Mouse (Mus musculus) hindbrain, embryonic 14.5 days (tissue): ENCODE data around the gene Pgp. TPM values are rescaled to one million over a fixed set of nuclear protein-coding genes. Genes with fewer than 3 reads are reported as not detected.
"Not testable (repeated sequence)": the region's sequence is repeated elsewhere in the genome, so short reads cannot be mapped to it uniquely, and the experiment has no call there.

Experiments used
- ATAC-seq: fragments of 200-750 bp; cut with Nextera tagmentation; 2 replicates; pipeline ENCODE4 v1.8.0; 2017; ENCODE audit warnings: moderate number of reproducible peaks, mild to moderate bottlenecking, moderate TSS enrichment, moderate library complexity; ENCODE audit not compliant: low FRiP score
- DNase-seq: peaks from one replicate; pipeline ENCODE4 v3.0.0-alpha.2; 2015; ENCODE audit warnings: low spot score
- H3K27ac ChIP-seq: fragments of 300-500 bp; sonication (generic); 2 replicates; pipeline ENCODE4 v1.5.1; 2014; ENCODE audit warnings: mild to moderate bottlenecking, moderate library complexity
- H3K27me3 ChIP-seq: fragments of 300-500 bp; sonication (generic); 2 replicates; pipeline ENCODE4 v1.6.1; 2014; ENCODE audit warnings: mild to moderate bottlenecking, low read length, mixed read lengths; ENCODE audit not compliant: control insufficient read depth, insufficient read depth
- H3K36me3 ChIP-seq: fragments of 300-500 bp; sonication (generic); replicated peaks from 2 replicates; pipeline ENCODE4 v1.6.1; 2014; ENCODE audit not compliant: control insufficient read depth, insufficient read depth
- H3K4me1 ChIP-seq: fragments of 300-500 bp; sonication (generic); replicated peaks from 2 replicates; pipeline ENCODE4 v1.6.1; 2014; ENCODE audit warnings: antibody characterized with exemption, low read length, mixed read lengths; ENCODE audit not compliant: control insufficient read depth, insufficient read depth
- H3K4me2 ChIP-seq: fragments of 300-500 bp; sonication (generic); replicated peaks from 2 replicates; pipeline ENCODE4 v1.6.1; 2014; ENCODE audit warnings: mild to moderate bottlenecking, moderate library complexity
- H3K4me3 ChIP-seq: fragments of 300-500 bp; sonication (generic); replicated peaks from 2 replicates; pipeline ENCODE4 v1.5.1; 2014; ENCODE audit warnings: mild to moderate bottlenecking, low read length
- H3K9ac ChIP-seq: fragments of 300-500 bp; sonication (generic); 2 replicates; pipeline ENCODE4 v1.6.1; 2014
- H3K9me3 ChIP-seq: fragments of 300-500 bp; sonication (generic); 2 replicates; pipeline ENCODE4 v1.6.1; 2016; ENCODE audit warnings: low read length; ENCODE audit not compliant: control insufficient read depth
- WGBS: fragments of 180-500 bp; shearing (Covaris S2); extraction: QIAGEN DNeasy Blood & Tissue Kit; methylation state at CpG from one replicate; pipeline ENCODE4 v1.1.7; 2014; 5-methylcytosine and 5-hydroxymethylcytosine counted together
- polyA plus RNA-seq: library from polyadenylated mRNA; unstranded; fragments of >200 nt; fragmentation: Nextera tagmentation; extraction: Ambion mirVana; gene quantifications from 2 replicates; pipeline ENCODE4 v1.2.1, GENCODE M21; 2014

Pgp gene
- 71.2 and 73.5 TPM in 2 replicates for polyA plus RNA-seq

GRCm38 (mm10) chr17:24469910-24470602, at the start of gene Pgp, which contains the start of gene E4f1:
Pgp (plus strand) TSS chr17:24470392.
E4f1 (minus strand) TSS chr17:24470313.
- no peaks in the 10 kb centered on the region for H3K27me3 ChIP-seq
- H3K9me3 ChIP-seq, result no peaks in the 10 kb centered on the region
- H3K27ac ChIP-seq, result peak within 1 kb of the TSS; percentile 84
- peak within 1 kb of the TSS; percentile 99 for H3K4me2 ChIP-seq
- peak within 1 kb of the TSS; percentile 92 for H3K9ac ChIP-seq
- peak within 1 kb of the TSS; percentile 94 for H3K4me3 ChIP-seq
- H3K4me1 ChIP-seq, result peaks cover 20% of the 10 kb centered on the region
- peak; percentile 98 for ATAC-seq
- H3K36me3 ChIP-seq, result peaks cover 30% of the 10 kb centered on the region
- DNase-seq, result peak; percentile 100
- WGBS, result under 1% methylated on average over 71 of the region's 75 CpGs

- Histone ChIP-seq H3K4me3 (no peak overlapping the region), H3K9ac (no peak overlapping the region), H3K27me3 (no peaks in the 10 kb centered on the region), H3K36me3 (peaks cover 74% of the 10 kb centered on the region), H3K4me1 (peaks cover 6% of the 10 kb centered on the region; the same call in 1 of the 2 replicates), H3K4me2 (no peak overlapping the region), H3K9me3 (no peaks in the 10 kb centered on the region), H3K27ac (no peak overlapping the region)
- ATAC-seq, result no peak
- DNase-seq, result no peak
- WGBS, result 94% methylated on average over 4 of the region's 4 CpGs
These were observed 47.1 kb upstream of the Pgp start for GRCm38 (mm10) chr17:24423114-24423513.

- WGBS, result 94% methylated on average over 5 of the region's 5 CpGs
- Histone ChIP-seq H3K36me3 (peaks cover 60% of the 10 kb centered on the region), H3K4me2 (no peak overlapping the region), H3K4me3 (no peak overlapping the region), H3K9me3 (no peaks in the 10 kb centered on the region), H3K27me3 (no peaks in the 10 kb centered on the region), H3K27ac (no peak overlapping the region), H3K4me1 (peaks cover 6% of the 10 kb centered on the region), H3K9ac (no peak overlapping the region)
- DNase-seq, result no peak
- ATAC-seq, result no peak
These were observed 45.7 kb upstream of the Pgp start for GRCm38 (mm10) chr17:24424489-24424888.

- H3K9ac ChIP-seq, H3K4me2 ChIP-seq, H3K4me1 ChIP-seq, H3K27me3 ChIP-seq, H3K4me3 ChIP-seq, DNase-seq, H3K27ac ChIP-seq, H3K9me3 ChIP-seq, ATAC-seq: not testable (repeated sequence)
- H3K36me3 ChIP-seq, result peaks cover 52% of the 10 kb centered on the region
- WGBS, result 96% methylated on average over 4 of the region's 8 CpGs
These were observed 44.9 kb upstream of the Pgp start for GRCm38 (mm10) chr17:24425326-24425725.

GRCm38 (mm10) chr17:24425905-24426304, 44.3 kb upstream of the Pgp start:
- no peaks in the 10 kb centered on the region for H3K9me3 ChIP-seq
- peaks cover 6% of the 10 kb centered on the region for H3K4me1 ChIP-seq
- H3K27ac ChIP-seq, result peak overlapping the region; percentile 96
- DNase-seq, result no peak
- H3K27me3 ChIP-seq, result no peaks in the 10 kb centered on the region
- no peak; the same call in 1 of the 2 replicates for ATAC-seq
- peak overlapping the region; percentile 69 for H3K4me2 ChIP-seq
- 0 out of 2 replicates have a peak overlapping the region, but pooled peaks have one; percentile 57 for H3K4me3 ChIP-seq
- H3K9ac ChIP-seq, result peak overlapping the region; percentile 82; the same call in 1 of the 2 replicates
- 89% methylated on average over 7 of the region's 7 CpGs for WGBS
- peaks cover 46% of the 10 kb centered on the region for H3K36me3 ChIP-seq

- peak within 1 kb of the TSS; percentile 57 for H3K4me3 ChIP-seq
- peak within 1 kb of the TSS; percentile 69 for H3K4me2 ChIP-seq
- H3K27ac ChIP-seq, result peak within 1 kb of the TSS; percentile 96
- DNase-seq (peak; percentile 75), ATAC-seq (peak; percentile 95)
- H3K9me3 ChIP-seq, result no peaks in the 10 kb centered on the region
- peak within 1 kb of the TSS; percentile 82 for H3K9ac ChIP-seq
- WGBS, result under 1% methylated on average over 48 of the region's 48 CpGs
- peaks cover 6% of the 10 kb centered on the region for H3K4me1 ChIP-seq
- H3K36me3 ChIP-seq, result peaks cover 39% of the 10 kb centered on the region
- no peaks in the 10 kb centered on the region for H3K27me3 ChIP-seq
These were observed 43.6 kb upstream of the Pgp start, which contains the start of gene Eci1 for GRCm38 (mm10) chr17:24426471-24427169. Eci1 (plus strand) TSS chr17:24426641.

- Histone ChIP-seq H3K27ac (peak overlapping the region; percentile 96; the same call in 1 of the 2 replicates), H3K36me3 (peaks cover 34% of the 10 kb centered on the region), H3K4me1 (peaks cover 6% of the 10 kb centered on the region), H3K4me2 (peak overlapping the region; percentile 69), H3K9me3 (no peaks in the 10 kb centered on the region), H3K27me3 (no peaks in the 10 kb centered on the region), H3K9ac (peak overlapping the region; percentile 82), H3K4me3 (peak overlapping the region; percentile 57)
- ATAC-seq (no peak), DNase-seq (no peak)
- 5% methylated on average over 8 of the region's 8 CpGs for WGBS
These were observed 43.0 kb upstream of the Pgp start for GRCm38 (mm10) chr17:24427170-24427557.

GRCm38 (mm10) chr17:24429201-24429983, 40.8 kb upstream of the Pgp start:
- no peak overlapping the region for H3K4me3 ChIP-seq
- no peaks in the 10 kb centered on the region for H3K27me3 ChIP-seq
- 80% methylated on average over 14 of the region's 14 CpGs for WGBS
- no peaks in the 10 kb centered on the region for H3K9me3 ChIP-seq
- H3K4me2 ChIP-seq, result no peak overlapping the region
- H3K27ac ChIP-seq, result no peak overlapping the region
- DNase-seq (no peak), ATAC-seq (no peak)
- H3K36me3 ChIP-seq, result peaks cover 15% of the 10 kb centered on the region
- H3K4me1 ChIP-seq, result peaks cover 6% of the 10 kb centered on the region
- H3K9ac ChIP-seq, result no peak overlapping the region

- WGBS, result 82% methylated on average over 5 of the region's 5 CpGs
- H3K4me1 ChIP-seq, result no peaks in the 10 kb centered on the region
- H3K4me3 ChIP-seq, result no peak overlapping the region
- H3K9ac ChIP-seq, result no peak overlapping the region
- ATAC-seq (peak; percentile 45; the same call in 1 of the 2 replicates), DNase-seq (peak; percentile 71)
- peaks cover 62% of the 10 kb centered on the region for H3K36me3 ChIP-seq
- H3K27me3 ChIP-seq, result no peaks in the 10 kb centered on the region
- no peak overlapping the region for H3K4me2 ChIP-seq
- no peaks in the 10 kb centered on the region for H3K9me3 ChIP-seq
- H3K27ac ChIP-seq, result no peak overlapping the region
These were observed 33.2 kb upstream of the Pgp start for GRCm38 (mm10) chr17:24437016-24437415.
